Mouse (Mus musculus) limb, embryonic 13.5 days (tissue): Measurements from ENCODE around the gene Rack1. TPM values are rescaled to one million over a fixed set of nuclear protein-coding genes. Genes with fewer than 3 reads are reported as not detected.
"Not testable (repeated sequence)": the region's sequence is repeated elsewhere in the genome, so short reads cannot be mapped to it uniquely, and the experiment has no call there.

Experiments used
- ATAC-seq: fragments of 200-750 bp; cut with Nextera tagmentation; 2 replicates; pipeline ENCODE4 v1.8.0; 2017; ENCODE audit warnings: low read depth, moderate number of reproducible peaks, moderate TSS enrichment; ENCODE audit not compliant: low FRiP score
- H3K27ac ChIP-seq: fragments of 300-500 bp; sonication (generic); 2 replicates; pipeline ENCODE4 v1.5.1; 2015; ENCODE audit warnings: inconsistent platforms, mild to moderate bottlenecking, moderate library complexity
- H3K27me3 ChIP-seq: fragments of 300-500 bp; sonication (generic); 2 replicates; pipeline ENCODE4 v1.6.1; 2015; ENCODE audit warnings: mild to moderate bottlenecking, inconsistent platforms
- H3K36me3 ChIP-seq: fragments of 300-500 bp; sonication (generic); 2 replicates; pipeline ENCODE4 v1.6.1; 2015; ENCODE audit warnings: inconsistent platforms, mild to moderate bottlenecking, moderate library complexity
- H3K4me1 ChIP-seq: fragments of 300-500 bp; sonication (generic); 2 replicates; pipeline ENCODE4 v1.6.1; 2015; ENCODE audit warnings: inconsistent platforms
- H3K4me2 ChIP-seq: fragments of 300-500 bp; sonication (generic); replicated peaks from 2 replicates; pipeline ENCODE4 v1.6.1; 2015; ENCODE audit warnings: inconsistent platforms, mild to moderate bottlenecking, moderate library complexity
- H3K4me3 ChIP-seq: fragments of 300-500 bp; sonication (generic); 2 replicates; pipeline ENCODE4 v1.5.1; 2015; ENCODE audit warnings: moderate library complexity, mild to moderate bottlenecking, inconsistent platforms
- H3K9ac ChIP-seq: fragments of 300-500 bp; sonication (generic); 2 replicates; pipeline ENCODE4 v1.6.1; 2015; ENCODE audit warnings: mild to moderate bottlenecking, inconsistent platforms
- H3K9me3 ChIP-seq: fragments of 300-500 bp; sonication (generic); 2 replicates; pipeline ENCODE4 v1.6.1; 2016; ENCODE audit warnings: inconsistent platforms
- WGBS: fragments of 180-500 bp; shearing (Covaris S2); methylation state at CpG from one replicate; pipeline ENCODE4 v1.1.7; 2015; 5-methylcytosine and 5-hydroxymethylcytosine counted together
- polyA plus RNA-seq: library from polyadenylated mRNA; unstranded; fragments of >200 nt; fragmentation: Nextera tagmentation; extraction: Ambion mirVana; gene quantifications from 2 replicates; pipeline ENCODE4 v1.2.1, GENCODE M21; 2015

The Rack1 gene
- polyA plus RNA-seq, result 706 and 735 TPM in 2 replicates

GRCm38 (mm10) chr11:48799921-48800701, at the start of gene Rack1:
Rack1 (plus strand) TSS chr11:48800332.
- H3K4me1 ChIP-seq, result peaks cover 35% of the 10 kb centered on the region
- peak within 1 kb of the TSS; percentile 88 for H3K4me3 ChIP-seq
- H3K4me2 ChIP-seq, result peak within 1 kb of the TSS; percentile 93
- H3K36me3 ChIP-seq, result peaks cover 38% of the 10 kb centered on the region
- ATAC-seq, result peak; percentile 92
- under 1% methylated on average over 47 of the region's 47 CpGs for WGBS
- H3K27me3 ChIP-seq, result no peaks in the 10 kb centered on the region
- H3K9me3 ChIP-seq, result no peaks in the 10 kb centered on the region
- H3K27ac ChIP-seq, result peak within 1 kb of the TSS; percentile 98
- peak within 1 kb of the TSS; percentile 95 for H3K9ac ChIP-seq

GRCm38 (mm10) chr11:48750428-48750827, 49.7 kb upstream of the Rack1 start:
- Histone ChIP-seq H3K4me3 (no peak overlapping the region), H3K36me3 (no peaks in the 10 kb centered on the region)
- WGBS, result 96% methylated on average over 6 of the region's 6 CpGs

GRCm38 (mm10) chr11:48753534-48753933, 46.6 kb upstream of the Rack1 start:
- not testable (repeated sequence) for H3K36me3 ChIP-seq, H3K27ac ChIP-seq, ATAC-seq, H3K9ac ChIP-seq, H3K9me3 ChIP-seq, H3K4me1 ChIP-seq, H3K4me3 ChIP-seq, H3K27me3 ChIP-seq, H3K4me2 ChIP-seq
- 91% methylated on average over 18 of the region's 18 CpGs for WGBS

More at GRCm38 (mm10) chr11:48750428-48750827, 49.7 kb upstream of the Rack1 start:
- Histone ChIP-seq H3K9me3 (no peaks in the 10 kb centered on the region), H3K27ac (no peak overlapping the region), H3K9ac (no peak overlapping the region), H3K4me1 (no peaks in the 10 kb centered on the region), H3K27me3 (no peaks in the 10 kb centered on the region), H3K4me2 (no peak overlapping the region)
- ATAC-seq, result no peak

- no peaks in the 10 kb centered on the region for H3K36me3 ChIP-seq
- 83% methylated on average over 8 of the region's 8 CpGs for WGBS
- no peak overlapping the region for H3K4me2 ChIP-seq
- H3K27ac ChIP-seq, result no peak overlapping the region
- no peak overlapping the region for H3K4me3 ChIP-seq
- no peak for ATAC-seq
- H3K9ac ChIP-seq, result no peak overlapping the region
- no peaks in the 10 kb centered on the region for H3K4me1 ChIP-seq
- no peaks in the 10 kb centered on the region for H3K9me3 ChIP-seq
- H3K27me3 ChIP-seq, result 0 out of 2 replicates have a peak, but pooled peaks cover 3% of the 10 kb centered on the region
Observed at GRCm38 (mm10) chr11:48759021-48759420, 41.1 kb upstream of the Rack1 start.

- Histone ChIP-seq H3K27ac (no peak overlapping the region), H3K27me3 (no peaks in the 10 kb centered on the region), H3K9me3 (no peaks in the 10 kb centered on the region), H3K36me3 (no peaks in the 10 kb centered on the region), H3K4me3 (no peak overlapping the region), H3K9ac (no peak overlapping the region), H3K4me1 (no peaks in the 10 kb centered on the region), H3K4me2 (no peak overlapping the region)
- 89% methylated on average over 9 of the region's 9 CpGs for WGBS
- no peak for ATAC-seq
Observed at GRCm38 (mm10) chr11:48764119-48764518, 36.0 kb upstream of the Rack1 start.

GRCm38 (mm10) chr11:48767195-48767876, 32.8 kb upstream of the Rack1 start:
- Histone ChIP-seq H3K27me3 (no peaks in the 10 kb centered on the region), H3K9me3 (no peaks in the 10 kb centered on the region), H3K4me1 (0 out of 2 replicates have a peak, but pooled peaks cover 3% of the 10 kb centered on the region), H3K4me2 (no peak overlapping the region), H3K9ac (no peak overlapping the region), H3K36me3 (no peaks in the 10 kb centered on the region), H3K4me3 (no peak overlapping the region), H3K27ac (no peak overlapping the region)
- 80% methylated on average over 14 of the region's 14 CpGs for WGBS
- no peak for ATAC-seq

- Histone ChIP-seq H3K4me2 (no peak overlapping the region), H3K4me1 (peaks cover 8% of the 10 kb centered on the region), H3K9ac (no peak overlapping the region), H3K27ac (no peak overlapping the region), H3K36me3 (no peaks in the 10 kb centered on the region), H3K4me3 (no peak overlapping the region), H3K27me3 (no peaks in the 10 kb centered on the region), H3K9me3 (no peaks in the 10 kb centered on the region)
- ATAC-seq, result no peak
- WGBS, result 5% methylated on average over 2 of the region's 2 CpGs
Observed at GRCm38 (mm10) chr11:48771691-48772090, 28.4 kb upstream of the Rack1 start.

- ATAC-seq, result no peak
- Histone ChIP-seq H3K4me2 (peak overlapping the region; percentile 52), H3K4me1 (peaks cover 8% of the 10 kb centered on the region), H3K36me3 (no peaks in the 10 kb centered on the region), H3K4me3 (peak overlapping the region; percentile 25), H3K9me3 (no peaks in the 10 kb centered on the region), H3K27ac (no peak overlapping the region), H3K27me3 (no peaks in the 10 kb centered on the region), H3K9ac (no peak overlapping the region)
- 30% methylated on average over 17 of the region's 17 CpGs for WGBS
Observed at GRCm38 (mm10) chr11:48774443-48775298, 25.5 kb upstream of the Rack1 start.

GRCm38 (mm10) chr11:48775483-48775882, 24.6 kb upstream of the Rack1 start:
- ATAC-seq, result peak; percentile 55; the same call in 1 of the 2 replicates
- Histone ChIP-seq H3K9ac (no peak overlapping the region), H3K27me3 (no peaks in the 10 kb centered on the region), H3K4me1 (peaks cover 8% of the 10 kb centered on the region), H3K9me3 (no peaks in the 10 kb centered on the region), H3K27ac (no peak overlapping the region), H3K36me3 (no peaks in the 10 kb centered on the region), H3K4me3 (no peak overlapping the region), H3K4me2 (peak overlapping the region; percentile 47)
- WGBS, result 1% methylated on average over 7 of the region's 7 CpGs

GRCm38 (mm10) chr11:48776664-48777063, 23.5 kb upstream of the Rack1 start:
- H3K27me3 ChIP-seq, result no peaks in the 10 kb centered on the region
- H3K36me3 ChIP-seq, result no peaks in the 10 kb centered on the region
- H3K4me1 ChIP-seq, result peaks cover 8% of the 10 kb centered on the region
- H3K9me3 ChIP-seq, result no peaks in the 10 kb centered on the region
- ATAC-seq, result no peak
- H3K4me3 ChIP-seq, result no peak overlapping the region
- WGBS, result 49% methylated on average over 9 of the region's 9 CpGs
- no peak overlapping the region for H3K9ac ChIP-seq
- no peak overlapping the region for H3K4me2 ChIP-seq
- H3K27ac ChIP-seq, result no peak overlapping the region

- no peak overlapping the region for H3K4me2 ChIP-seq
- no peak for ATAC-seq
- WGBS, result 89% methylated on average over 9 of the region's 9 CpGs
- no peak overlapping the region for H3K9ac ChIP-seq
- H3K27me3 ChIP-seq, result no peaks in the 10 kb centered on the region
- no peaks in the 10 kb centered on the region for H3K36me3 ChIP-seq
- no peaks in the 10 kb centered on the region for H3K9me3 ChIP-seq
- H3K4me3 ChIP-seq, result no peak overlapping the region
- no peak overlapping the region for H3K27ac ChIP-seq
- peaks cover 5% of the 10 kb centered on the region for H3K4me1 ChIP-seq
Observed at GRCm38 (mm10) chr11:48777303-48777702, 22.8 kb upstream of the Rack1 start.

- Histone ChIP-seq H3K4me2 (no peak overlapping the region), H3K4me1 (peaks cover 2% of the 10 kb centered on the region), H3K9ac (no peak overlapping the region), H3K9me3 (no peaks in the 10 kb centered on the region), H3K27ac (no peak overlapping the region), H3K4me3 (no peak overlapping the region), H3K36me3 (no peaks in the 10 kb centered on the region), H3K27me3 (no peaks in the 10 kb centered on the region)
- WGBS, result 39% methylated on average over 7 of the region's 7 CpGs
- ATAC-seq, result no peak
Observed at GRCm38 (mm10) chr11:48779450-48779849, 20.7 kb upstream of the Rack1 start.
